Mouse (Mus musculus) olfactory bulb, adult 2 months (tissue): Measurements from ENCODE around the gene 4930432M17Rik. TPM values are rescaled to one million over a fixed set of nuclear protein-coding genes. Genes with fewer than 3 reads are reported as not detected.

Experiments used
- H3K27ac ChIP-seq: fragments of 200-500 bp; 2 replicates; pipeline ENCODE4 v1.5.1; 2012; ENCODE audit warnings: low read depth, low read length; ENCODE audit not compliant: insufficient read depth
- H3K4me1 ChIP-seq: fragments of 200-500 bp; 2 replicates; pipeline ENCODE4 v1.6.1; 2012; ENCODE audit warnings: low read length; ENCODE audit not compliant: control insufficient read depth, insufficient read depth
- H3K4me3 ChIP-seq: fragments of 200-500 bp; 2 replicates; pipeline ENCODE4 v1.5.1; 2012; ENCODE audit warnings: mild to moderate bottlenecking, low read depth, low read length, moderate library complexity; ENCODE audit not compliant: insufficient read depth
- CTCF ChIP-seq: fragments of 200-500 bp; IDR thresholded peaks from 2 replicates; pipeline ENCODE4 v1.5.1; 2012; ENCODE audit warnings: low read depth, mild to moderate bottlenecking, low read length, moderate library complexity; ENCODE audit not compliant: insufficient read depth
- POLR2A ChIP-seq: fragments of 200-500 bp; IDR thresholded peaks from 2 replicates; pipeline ENCODE4 v1.6.1; 2012; ENCODE audit warnings: mild to moderate bottlenecking, low read depth, low read length, moderate library complexity; ENCODE audit not compliant: insufficient read depth
- WGBS: fragments of 180-500 bp; shearing (Covaris S2); methylation state at CpG from one replicate; pipeline ENCODE4 v1.1.7; 2018; 5-methylcytosine and 5-hydroxymethylcytosine counted together
- polyA plus RNA-seq: library from polyadenylated mRNA; stranded (reverse); fragments of >200 nt; gene quantifications from 2 replicates; pipeline ENCODE4 v1.2.4, GENCODE M21; 2012; ENCODE audit warnings: low replicate concordance; ENCODE audit not compliant: missing spikeins, insufficient read depth, insufficient read length

4930432M17Rik gene
- polyA plus RNA-seq, 1 experiment, result not detected

GRCm38 (mm10) chr3:121697169-121697568 is 26.6 kb downstream of the 4930432M17Rik start:
- 70% methylated on average over 7 of the region's 7 CpGs for WGBS

DNA sequence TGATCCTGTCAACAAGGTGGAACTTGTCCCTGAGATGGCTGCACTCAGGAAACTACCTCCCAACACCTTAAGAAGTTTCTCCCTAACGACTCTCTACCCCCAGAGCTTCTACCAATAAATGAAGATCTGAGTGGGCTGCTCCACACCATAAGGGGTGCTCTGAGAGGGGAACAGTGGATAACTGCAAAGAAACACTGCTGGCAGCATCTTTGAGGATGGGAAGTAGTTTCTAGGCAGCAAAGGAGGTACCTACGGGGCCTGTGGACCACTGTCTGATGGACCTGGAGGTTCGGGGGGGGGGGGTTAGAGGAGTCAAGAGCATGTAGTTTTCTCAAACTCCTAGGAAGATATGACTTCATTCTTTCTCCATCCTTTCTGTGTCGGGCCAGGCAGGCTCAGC is 28.8 kb downstream of the 4930432M17Rik start:
- WGBS, result 68% methylated on average over 4 of the region's 4 CpGs
- peak overlapping the region; percentile 6; the same call in 1 of the 2 replicates for H3K27ac ChIP-seq

More at GRCm38 (mm10) chr3:121697169-121697568, 26.6 kb downstream of the 4930432M17Rik start:
- H3K4me1 ChIP-seq, result peaks cover 5% of the 10 kb centered on the region
- H3K27ac ChIP-seq, result no peak overlapping the region
- TF ChIP-seq CTCF (no peak), POLR2A (no peak)
- no peak overlapping the region for H3K4me3 ChIP-seq

DNA sequence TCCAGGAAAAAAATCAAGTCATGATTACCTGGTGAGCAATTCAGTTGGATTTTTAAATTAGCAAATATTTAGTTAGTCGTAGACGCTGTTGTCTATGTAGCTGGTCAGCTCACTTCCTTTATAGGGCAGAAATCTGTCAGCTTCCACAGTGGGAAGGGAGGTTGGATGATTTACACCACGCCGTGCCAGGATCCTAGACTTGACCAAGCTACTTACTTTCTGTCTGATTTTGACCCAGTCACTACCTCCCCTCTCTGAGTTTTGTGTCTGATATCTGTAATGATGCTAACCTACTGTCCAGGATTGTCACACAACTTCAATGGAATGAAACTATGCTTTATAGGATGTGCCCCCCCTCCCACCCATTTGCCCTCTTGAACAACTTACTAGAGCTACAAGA is 29.3 kb downstream of the 4930432M17Rik start:
- Histone ChIP-seq H3K27ac (no peak overlapping the region), H3K4me1 (peaks cover 5% of the 10 kb centered on the region), H3K4me3 (no peak overlapping the region)
- 61% methylated on average over 4 of the region's 4 CpGs for WGBS
- no peak for TF ChIP-seq CTCF
- TF ChIP-seq POLR2A, result no peak

More for the DNA sequence above, 28.8 kb downstream of the 4930432M17Rik start:
- Histone ChIP-seq H3K4me1 (peaks cover 5% of the 10 kb centered on the region), H3K4me3 (no peak overlapping the region)
- TF ChIP-seq POLR2A, result no peak
- no peak for TF ChIP-seq CTCF

DNA sequence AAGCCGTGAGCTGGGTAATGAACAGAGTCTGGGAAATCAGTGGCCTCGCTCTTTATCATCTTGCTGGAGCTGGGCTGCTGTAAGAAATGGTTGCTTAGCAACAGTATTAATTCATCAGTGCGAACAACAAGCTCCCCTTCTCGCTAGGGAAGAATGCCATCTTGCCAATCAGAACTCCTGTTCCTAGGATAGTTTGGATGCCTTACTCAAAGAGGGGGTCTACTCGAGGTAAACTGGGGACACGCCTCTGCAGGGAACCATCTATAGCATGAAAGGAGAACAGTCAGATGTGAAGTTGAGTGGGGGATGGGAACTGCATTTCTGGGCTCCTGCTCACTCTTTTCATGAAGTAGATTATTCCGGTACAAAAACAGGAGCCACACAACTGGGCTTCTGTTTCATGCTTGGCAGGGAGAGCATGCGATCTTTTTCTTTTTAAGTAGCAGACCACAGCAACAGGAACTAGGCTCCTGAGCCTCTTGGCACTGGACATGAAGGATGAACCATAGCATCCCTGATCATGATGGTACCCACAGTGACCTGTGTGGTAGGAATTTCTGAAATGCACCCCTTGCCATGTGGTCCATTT is 29.9 kb downstream of the 4930432M17Rik start:
- peak overlapping the region; percentile 87 for H3K27ac ChIP-seq
- no peak for TF ChIP-seq POLR2A
- TF ChIP-seq CTCF, result no peak
- H3K4me3 ChIP-seq, result no peak overlapping the region

DNA sequence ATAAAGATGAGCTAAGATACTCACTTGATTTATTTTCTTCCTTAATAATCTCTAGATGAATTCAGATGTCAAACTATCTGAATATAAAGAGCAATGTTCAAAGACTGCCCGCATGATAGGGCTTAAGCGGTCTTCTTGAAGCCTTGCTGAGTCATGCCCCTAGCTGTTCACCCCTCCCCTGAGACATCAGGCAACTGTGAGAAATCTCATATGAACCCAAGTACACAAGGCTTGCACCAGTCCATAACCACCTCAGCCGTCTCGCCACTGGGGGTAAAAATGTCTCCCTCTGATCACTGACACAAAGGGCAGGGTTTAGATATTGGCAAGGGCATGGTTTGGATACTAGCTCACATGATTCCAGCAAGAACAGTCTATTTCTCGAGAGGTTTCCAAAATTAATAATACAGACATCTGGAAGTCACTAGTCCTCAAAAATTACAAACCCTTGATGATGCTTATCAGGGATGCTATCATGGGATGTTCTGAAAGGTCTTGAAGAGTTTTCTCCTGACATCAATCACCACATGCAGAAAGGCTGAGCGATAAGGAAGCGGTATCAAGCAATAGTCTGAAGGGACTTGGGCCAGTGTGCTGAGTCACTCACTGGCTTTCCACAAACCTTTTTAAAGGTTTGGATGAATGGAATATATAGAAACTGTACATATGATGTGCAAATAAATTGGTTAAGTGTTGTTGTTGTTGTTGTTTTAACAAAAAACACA is 32.8 kb downstream of the 4930432M17Rik start:
- Histone ChIP-seq H3K4me3 (no peak overlapping the region), H3K4me1 (peaks cover 5% of the 10 kb centered on the region), H3K27ac (no peak overlapping the region)
- no peak for TF ChIP-seq POLR2A
- TF ChIP-seq CTCF, result no peak
- WGBS, result 92% methylated on average over 7 of the region's 7 CpGs

More for the DNA sequence above, 29.9 kb downstream of the 4930432M17Rik start:
- WGBS, result 11% methylated on average over 8 of the region's 8 CpGs
- H3K4me1 ChIP-seq, result peaks cover 5% of the 10 kb centered on the region

- peaks cover 5% of the 10 kb centered on the region for H3K4me1 ChIP-seq
- TF ChIP-seq CTCF (no peak), POLR2A (no peak)
- H3K27ac ChIP-seq, result no peak overlapping the region
- 85% methylated on average over 3 of the region's 3 CpGs for WGBS
- no peak overlapping the region for H3K4me3 ChIP-seq
Observed at GRCm38 (mm10) chr3:121703880-121704243, 33.3 kb downstream of the 4930432M17Rik start.

DNA sequence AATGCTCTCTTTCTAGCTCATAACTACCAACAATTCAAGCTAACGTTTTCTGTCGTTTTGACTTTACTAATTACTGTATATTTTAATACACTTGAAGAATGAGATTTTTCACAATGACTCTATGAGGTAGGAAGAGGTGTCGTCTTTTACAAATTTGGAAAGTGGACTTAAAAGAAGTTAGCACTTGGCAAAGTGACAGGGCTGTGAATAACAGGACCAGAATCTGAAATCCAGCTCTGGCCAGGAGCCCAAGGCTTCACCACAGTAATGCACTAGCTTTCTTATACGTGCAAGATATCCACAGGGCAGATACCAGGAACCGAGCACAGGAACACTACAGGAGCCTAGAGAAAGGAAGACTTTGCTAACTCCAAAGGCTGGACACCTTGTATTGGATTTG is 35.5 kb downstream of the 4930432M17Rik start:
- H3K4me3 ChIP-seq, result no peak overlapping the region
- no peak for TF ChIP-seq POLR2A
- no peak for TF ChIP-seq CTCF
- WGBS, result 40% methylated on average over 5 of the region's 5 CpGs
- peak overlapping the region; percentile 41; the same call in 1 of the 2 replicates for H3K27ac ChIP-seq
- H3K4me1 ChIP-seq, result peaks cover 2% of the 10 kb centered on the region

GRCm38 (mm10) chr3:121707106-121707505 is 36.5 kb downstream of the 4930432M17Rik start:
- no peak overlapping the region for H3K4me3 ChIP-seq
- WGBS, result 81% methylated on average over 4 of the region's 4 CpGs
- no peak for TF ChIP-seq POLR2A
- TF ChIP-seq CTCF, result no peak
- peaks cover 4% of the 10 kb centered on the region for H3K4me1 ChIP-seq
- H3K27ac ChIP-seq, result no peak overlapping the region

GRCm38 (mm10) chr3:121710894-121711531 is 40.5 kb downstream of the 4930432M17Rik start:
- 71% methylated on average over 7 of the region's 7 CpGs for WGBS
- no peak overlapping the region for H3K27ac ChIP-seq
- TF ChIP-seq CTCF (no peak), POLR2A (no peak)
- H3K4me1 ChIP-seq, result peaks cover 7% of the 10 kb centered on the region
- no peak overlapping the region for H3K4me3 ChIP-seq
